Mouse (Mus musculus) cortical plate, adult 2 months (tissue): ENCODE measurements around the gene Morn2.

Experiments
- CTCF ChIP-seq: fragments of 200-500 bp; IDR thresholded peaks from 2 replicates; pipeline ENCODE4 v1.5.1; 2011; ENCODE audit warnings: mild to moderate bottlenecking, control low read depth, low read length; ENCODE audit not compliant: insufficient read depth; ENCODE audit errors: extremely low read depth
- POLR2A ChIP-seq: fragments of 200-500 bp; IDR thresholded peaks from 2 replicates; pipeline ENCODE4 v1.6.1; 2011; ENCODE audit warnings: mild to moderate bottlenecking, low read length, control low read depth; ENCODE audit not compliant: insufficient read depth; ENCODE audit errors: extremely low read depth

DNA sequence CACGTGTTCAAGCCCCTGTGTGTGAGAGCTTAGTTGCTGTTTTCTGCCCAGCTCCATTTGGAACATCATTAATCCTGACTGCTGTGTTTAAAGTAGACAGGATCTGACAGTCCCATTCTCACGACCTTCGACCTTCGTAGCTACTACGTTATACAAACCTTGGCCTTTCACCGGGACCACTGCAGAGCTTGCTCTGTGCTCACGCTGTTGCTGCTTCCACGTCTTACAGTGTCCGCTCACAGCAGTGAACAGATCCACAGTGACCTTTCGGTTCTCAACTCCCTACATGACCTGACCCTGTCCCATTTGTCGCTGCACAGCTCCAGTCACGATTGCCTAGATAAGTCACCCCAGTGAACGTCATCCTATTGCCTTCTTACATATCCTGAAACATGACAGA is 46.9 kb upstream of the Morn2 start:
- TF ChIP-seq POLR2A (no peak), CTCF (no peak)
